28 mouse cellular contexts compared by ENCODE assay signal in the genomic region with DNA sequence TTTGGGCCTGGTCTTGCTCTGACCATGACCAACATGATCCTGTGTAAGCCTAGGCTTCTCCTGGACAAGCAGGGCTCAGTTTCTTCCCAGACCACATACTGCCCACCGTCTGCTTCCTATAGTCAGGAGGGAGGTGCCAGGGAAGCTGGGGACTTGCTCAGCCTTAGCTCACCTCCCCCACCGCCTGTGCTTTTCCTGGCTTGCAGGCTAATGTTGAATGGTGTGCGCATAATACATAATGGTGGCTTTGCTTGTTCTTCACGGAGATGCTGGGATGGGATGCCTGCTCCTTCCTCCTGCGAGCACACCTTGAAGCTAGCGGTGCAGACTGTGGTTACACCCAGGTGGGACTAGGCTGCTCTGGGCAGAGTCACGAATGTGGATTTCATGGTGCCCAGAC.
A peak's percentile ranks its signal among the peaks of the same experiment; 100 is the strongest.
DNase-seq lines count a peak whose midpoint lies in the region; ATAC-seq and TF ChIP-seq lines count a peak whose summit lies in the region.
"Had no signal": no experiment of that assay in that cellular context is flagged by ENCODE, and none has a peak within 500 bp of the region (broad histone marks: within the 10 kb centered on the region; RNA-seq: fewer than 3 reads in every experiment).

No protein-coding gene starts in this region.

- 73% methylated on average over 7 of the region's 7 CpGs for WGBS in forebrain, embryonic 10.5 days
- 62% methylated on average over 7 of the region's 7 CpGs for WGBS in forebrain, embryonic 12.5 days
- 79% methylated on average over 7 of the region's 7 CpGs for WGBS in kidney, adult 2 months

- TF ChIP-seq CTCF in E14TG2a.4 (conservative IDR thresholded peaks at IDR 0.05; ENCODE audit: low read length) = no peak
- TF ChIP-seq CTCF in kidney, adult 2 months (conservative IDR thresholded peaks at IDR 0.05; ENCODE audit: insufficient read depth, insufficient read length, low read depth, low read length) = no peak

- H3K4me1 ChIP-seq in forebrain, embryonic 10.5 days = peaks cover 84% of the 10 kb centered on the region
- peaks cover 46% of the 10 kb centered on the region for H3K4me1 ChIP-seq in forebrain, embryonic 12.5 days
- peaks cover 72% of the 10 kb centered on the region for H3K4me1 ChIP-seq in E14TG2a.4 (replicated peaks; ENCODE audit: low read depth, low read length)
- no peaks in the 10 kb centered on the region for H3K4me1 ChIP-seq in kidney, adult 2 months (ENCODE audit: control insufficient read depth, insufficient read depth, low read length)

- peak overlapping the region; percentile 68 for H3K27ac ChIP-seq in forebrain, embryonic 10.5 days
- no peak overlapping the region for H3K27ac ChIP-seq in forebrain, embryonic 12.5 days
- H3K27ac ChIP-seq in kidney, adult 2 months (ENCODE audit: insufficient read depth, low read depth, low read length) = no peak overlapping the region
- H3K27ac ChIP-seq: embryonic facial prominence, embryonic 13.5 days; gastrocnemius, adult 2 months; hindbrain, embryonic 12.5 days had no signal

- peaks cover 26% of the 10 kb centered on the region for H3K27me3 ChIP-seq in forebrain, embryonic 10.5 days (ENCODE audit: poor library complexity, severe bottlenecking)
- no peaks in the 10 kb centered on the region for H3K27me3 ChIP-seq in forebrain, embryonic 12.5 days
- peaks cover 33% of the 10 kb centered on the region for H3K27me3 ChIP-seq in E14TG2a.4 (ENCODE audit: insufficient read depth, low read length)
- no peaks in the 10 kb centered on the region for H3K27me3 ChIP-seq in kidney, adult 2 months (replicated peaks; ENCODE audit: control insufficient read depth, insufficient read depth, low read length)
- H3K27me3 ChIP-seq: Patski had no signal

- H3K36me3 ChIP-seq in forebrain, embryonic 10.5 days (replicated peaks) = no peaks in the 10 kb centered on the region
- H3K36me3 ChIP-seq in forebrain, embryonic 12.5 days (replicated peaks) = no peaks in the 10 kb centered on the region
- no peaks in the 10 kb centered on the region for H3K36me3 ChIP-seq in E14TG2a.4 (ENCODE audit: insufficient read depth, low read length)
- no peaks in the 10 kb centered on the region for H3K36me3 ChIP-seq in kidney, adult 2 months (ENCODE audit: control insufficient read depth, insufficient read depth, low read length)
- H3K36me3 ChIP-seq: embryonic facial prominence, embryonic 13.5 days; G1E; hindbrain, embryonic 12.5 days had no signal

- no peak for ATAC-seq in forebrain, embryonic 12.5 days (ENCODE audit: low FRiP score)
- no peak for ATAC-seq in megakaryocyte progenitor cell, adult 5-6 weeks (replicated peaks; ENCODE audit: poor library complexity)
- ATAC-seq: activated CD4-positive, CD25-positive, alpha-beta regulatory T cell, adult 4 months; CD4-positive, CD25-positive, alpha-beta regulatory T cell, adult 4 months; forebrain, embryonic 14.5 days; forebrain, postnatal 0 days; hindbrain, embryonic 16.5 days; intestine, embryonic 16.5 days; Patski had no signal

- no peak overlapping the region for H3K9ac ChIP-seq in forebrain, embryonic 12.5 days
- H3K9ac ChIP-seq: embryonic facial prominence, embryonic 13.5 days; forebrain, postnatal 0 days; hindbrain, embryonic 12.5 days had no signal

- no peaks in the 10 kb centered on the region for H3K9me3 ChIP-seq in forebrain, embryonic 10.5 days
- no peaks in the 10 kb centered on the region for H3K9me3 ChIP-seq in forebrain, embryonic 12.5 days
- H3K9me3 ChIP-seq in E14TG2a.4 (ENCODE audit: low read length) = no peaks in the 10 kb centered on the region
- H3K9me3 ChIP-seq: embryonic facial prominence, embryonic 13.5 days; hindbrain, embryonic 12.5 days had no signal

- DNase-seq in forebrain, embryonic 10.5 days (ENCODE audit: extremely low spot score, low spot score) = no peak
- peak; percentile 41 for DNase-seq in ZHBTc4 (ENCODE audit: low read depth, low spot score)
- DNase-seq in adrenal gland, adult (ENCODE audit: inconsistent age in 2 of 2, low spot score in 1 of 2) = no peak
- no peak for DNase-seq in kidney, adult 2 months
- DNase-seq: adrenal gland, postnatal 10 days; adrenal gland, postnatal 36 days; B cell, adult 2 months; cerebellum, adult 18-20 months; cerebellum, adult 9-10 months; cerebellum, postnatal 14 days; forebrain, postnatal 0 days; gastrocnemius, adult 2 months; gastrocnemius, postnatal 14 days; heart, adult 11 months had no signal

- H3K4me3 ChIP-seq in forebrain, embryonic 10.5 days = no peak overlapping the region
- H3K4me3 ChIP-seq in forebrain, embryonic 12.5 days (replicated peaks) = no peak overlapping the region
- H3K4me3 ChIP-seq in E14TG2a.4 (replicated peaks; ENCODE audit: low read length) = peak overlapping the region; percentile 5; the same call in 1 of the 2 replicates
- no peak overlapping the region for H3K4me3 ChIP-seq in kidney, adult 2 months (ENCODE audit: insufficient read depth, low read depth, low read length)
- H3K4me3 ChIP-seq: embryonic facial prominence, embryonic 13.5 days; erythroblast, embryonic 14.5 days; gastrocnemius, adult 2 months; hindbrain, embryonic 12.5 days had no signal

- H3K4me2 ChIP-seq in forebrain, embryonic 12.5 days = no peak overlapping the region
- H3K4me2 ChIP-seq: embryonic facial prominence, embryonic 13.5 days; heart, embryonic 11.5 days; hindbrain, embryonic 12.5 days had no signal

- TF ChIP-seq POLR2A in kidney, adult 2 months (IDR thresholded peaks at IDR 0.05; ENCODE audit: low read depth, low read length) = no peak
